Mouse (Mus musculus): ENCODE measurements at regions not wholly inside any gene's neighbourhood (a gene's known extent, or its start where the extent isn't known, plus 50 kb on each side); places are given as distances from the start of the nearest gene placed in this dataset.

DNA sequence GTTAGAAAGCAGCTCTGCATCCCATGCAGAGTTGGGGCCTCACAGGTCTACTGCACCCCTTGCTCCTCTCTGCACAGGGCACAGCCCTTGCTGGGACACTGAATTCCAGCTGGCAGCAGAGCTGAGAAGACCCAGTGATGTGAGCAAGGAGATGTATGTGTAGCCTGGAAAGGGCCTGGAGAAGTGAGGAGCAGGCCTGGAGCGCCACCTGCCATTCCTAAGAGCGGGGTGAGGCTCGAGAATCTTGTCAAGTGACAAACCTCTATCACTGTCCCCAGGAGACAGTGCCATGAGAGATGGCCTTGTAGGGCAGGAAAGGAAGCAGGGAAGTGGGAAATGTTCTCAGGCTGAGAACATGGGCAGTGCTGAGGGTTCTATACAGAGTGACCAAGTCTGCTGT, 59.6 kb upstream of the Lgalsl start:
- TF ChIP-seq CTCF (IDR thresholded peaks at IDR 0.05; ENCODE audit: low read depth) = peak; percentile 56; the same call in 1 of the 2 replicates
- no peak for TF ChIP-seq EP300 (optimal IDR thresholded peaks at IDR 0.05)
